Mouse (Mus musculus) embryonic facial prominence, embryonic 12.5 days (tissue): ENCODE data around the gene Gm28434. TPM values are rescaled to one million over a fixed set of nuclear protein-coding genes. Genes with fewer than 3 reads are reported as not detected.

Experiments used
- polyA plus RNA-seq: library from polyadenylated mRNA; unstranded; fragments of >200 nt; fragmentation: Nextera tagmentation; extraction: Ambion mirVana; gene quantifications from 2 replicates; pipeline ENCODE4 v1.2.1, GENCODE M21; 2016

Gene Gm28434
- polyA plus RNA-seq, 1 experiment from 2014 or later: not detected

Other genes with a start within 250 kb of the Gm28434 start
- gene Csn1s2a, start 194.9 kb upstream of the Gm28434 start, polyA plus RNA-seq: not detected in 2 replicates
- gene Csn1s2b, start 161.4 kb upstream of the Gm28434 start, polyA plus RNA-seq: not detected in 2 replicates
- gene Prr27, start 143.8 kb upstream of the Gm28434 start, polyA plus RNA-seq: not detected in 2 replicates
- gene Odam, start 84.5 kb upstream of the Gm28434 start, polyA plus RNA-seq: not detected in 2 replicates
- not detected in 2 replicates for gene Csn3, start 43.9 kb upstream of the Gm28434 start, polyA plus RNA-seq
- not detected in 2 replicates for gene 2310003L06Rik, start 58 bp upstream of the Gm28434 start, polyA plus RNA-seq
- gene Cabs1, start 9.9 kb downstream of the Gm28434 start, polyA plus RNA-seq: not detected in 2 replicates
- not detected in 2 replicates for gene Smr3a, start 33.0 kb downstream of the Gm28434 start, polyA plus RNA-seq
- gene Smr2, start 117.0 kb downstream of the Gm28434 start, polyA plus RNA-seq: not detected in 2 replicates
- not detected in 2 replicates for gene Gm11116, start 142.0 kb downstream of the Gm28434 start, polyA plus RNA-seq
- gene Gm11115, start 184.6 kb downstream of the Gm28434 start, polyA plus RNA-seq: not detected in 2 replicates